Mouse (Mus musculus) monocyte, adult 2 months (primary cell): Measurements from ENCODE around the gene Rab33b.

ENCODE experiments used
- DNase-seq, 2 experiments: peaks; one replicate each; pipeline ENCODE4 v3.0.0; 2022; ENCODE audit warnings: low spot score in 2 of 2, low read depth in 1 of 2

Rab33b gene

DNA sequence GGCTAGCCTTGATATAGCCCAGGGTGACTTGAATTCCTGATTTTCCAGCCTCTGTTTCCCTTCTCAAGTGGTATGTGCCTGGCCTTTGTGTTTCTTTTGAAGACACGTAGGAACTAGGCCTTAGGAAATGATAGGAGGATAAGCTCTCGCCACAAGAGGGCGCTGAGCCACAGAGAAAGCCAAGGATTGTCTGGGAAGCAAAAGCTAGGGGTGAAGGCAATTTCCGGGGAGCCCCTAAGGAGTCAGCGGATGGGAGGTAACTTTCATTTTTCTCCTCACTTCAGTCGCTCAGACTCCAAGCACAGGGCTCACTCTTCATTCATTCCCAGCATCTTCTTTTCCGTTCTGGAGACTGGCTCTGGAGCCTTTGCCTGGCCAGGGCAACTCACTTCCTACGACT is 27.2 kb downstream of the Rab33b start:
- peak; percentile 16 to 42 for DNase-seq

DNA sequence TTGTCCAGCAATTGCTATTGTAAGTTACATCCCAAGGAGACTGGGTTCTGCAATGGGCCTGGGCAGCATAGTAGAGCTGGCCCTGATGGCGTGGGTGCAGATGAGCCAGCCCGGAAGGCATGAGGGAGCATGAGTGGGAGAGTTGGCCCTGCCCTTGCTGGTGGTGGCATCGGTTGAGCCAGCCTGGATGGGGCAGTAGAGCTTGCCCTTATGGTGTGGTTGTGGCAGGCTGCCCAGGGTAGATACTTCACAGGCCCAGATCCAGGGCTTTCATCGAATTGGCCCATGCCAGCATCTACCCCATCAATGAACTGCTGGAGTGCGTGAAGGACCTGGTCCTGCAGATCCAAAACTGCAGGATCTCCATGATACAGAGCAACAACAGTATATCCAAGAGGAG is 28.3 kb downstream of the Rab33b start:
- DNase-seq: no peak

DNA sequence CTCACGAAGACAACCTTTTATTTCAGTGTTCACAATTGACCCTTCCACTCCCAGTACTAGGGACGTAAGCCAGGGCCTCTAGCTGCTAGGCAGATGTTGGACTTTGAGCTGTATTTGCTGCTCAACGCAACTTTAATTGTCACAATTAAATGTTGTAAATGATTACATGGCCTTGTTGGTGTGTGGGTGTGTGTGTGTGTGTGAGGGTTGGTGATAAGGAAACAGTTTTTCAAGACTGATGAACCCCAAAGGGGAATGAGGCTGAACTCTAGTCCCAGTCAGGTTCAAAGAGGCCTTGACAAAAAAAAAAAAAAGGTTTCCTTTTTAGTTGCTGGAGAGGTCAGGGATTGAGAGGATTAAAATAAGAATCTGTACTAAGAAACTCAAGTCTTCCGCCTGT is 33.7 kb downstream of the Rab33b start:
- DNase-seq: no peak

DNA sequence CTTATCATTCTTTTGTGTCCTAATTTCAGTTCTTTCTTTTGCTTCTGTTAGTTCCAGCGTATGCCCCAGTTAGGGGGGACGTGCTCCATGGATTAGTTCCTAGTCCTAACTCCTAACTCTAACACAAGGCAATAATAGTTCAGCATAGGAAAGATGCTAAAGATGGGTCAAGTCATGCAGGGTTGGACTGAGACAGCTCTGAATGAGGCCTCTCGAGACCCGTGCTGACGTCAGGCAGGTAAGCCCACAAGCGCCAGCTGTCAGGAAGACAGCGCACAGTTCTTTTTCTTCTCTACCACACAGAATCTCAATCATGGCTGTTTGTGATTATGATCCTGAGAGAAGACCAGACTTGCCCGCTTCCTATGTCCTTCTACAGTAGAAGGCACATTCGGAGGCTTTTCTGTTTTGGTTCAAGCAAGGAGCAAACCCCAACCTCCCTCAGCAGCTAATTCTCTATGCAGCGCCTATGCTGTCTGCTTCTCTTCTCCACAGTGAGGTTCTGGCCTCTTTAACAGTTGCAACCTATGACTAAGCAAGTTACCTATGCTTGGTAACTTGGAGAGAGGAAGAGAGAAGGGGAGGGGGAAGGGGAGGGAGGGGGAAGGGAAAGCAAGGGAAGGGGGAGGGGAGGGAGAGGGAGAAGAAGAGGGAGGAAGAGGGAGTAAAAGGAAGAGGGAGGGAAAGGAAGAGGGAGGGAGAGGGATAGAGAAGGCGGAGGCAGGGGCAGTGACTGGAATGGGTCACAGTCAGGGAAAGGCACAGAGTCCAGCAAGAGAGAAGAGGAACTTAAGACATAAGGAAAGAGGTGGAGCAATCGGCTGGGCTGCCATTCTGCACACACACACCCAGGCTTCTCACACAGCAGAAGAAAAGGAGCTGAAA is 34.4 kb downstream of the Rab33b start:
- DNase-seq: peak; percentile 15 to 26

DNA sequence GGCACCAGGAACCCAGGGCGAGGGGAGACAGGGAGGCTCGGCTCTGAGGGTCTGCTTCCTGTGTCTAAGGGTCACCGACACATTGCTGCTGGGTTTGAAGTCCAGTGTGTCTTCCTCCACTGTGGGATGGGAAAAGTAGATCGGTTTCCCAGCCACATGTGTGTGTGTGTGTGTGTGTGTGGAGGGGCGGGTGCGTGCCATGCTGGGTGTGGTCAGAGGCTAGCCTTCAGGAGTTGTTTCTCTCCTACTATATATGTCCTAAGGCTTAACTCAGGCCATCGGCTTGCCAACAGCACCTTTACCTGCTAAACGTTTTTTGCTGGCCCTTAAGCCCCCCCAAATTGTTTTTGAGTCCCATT is 35.0 kb downstream of the Rab33b start:
- DNase-seq: no peak

DNA sequence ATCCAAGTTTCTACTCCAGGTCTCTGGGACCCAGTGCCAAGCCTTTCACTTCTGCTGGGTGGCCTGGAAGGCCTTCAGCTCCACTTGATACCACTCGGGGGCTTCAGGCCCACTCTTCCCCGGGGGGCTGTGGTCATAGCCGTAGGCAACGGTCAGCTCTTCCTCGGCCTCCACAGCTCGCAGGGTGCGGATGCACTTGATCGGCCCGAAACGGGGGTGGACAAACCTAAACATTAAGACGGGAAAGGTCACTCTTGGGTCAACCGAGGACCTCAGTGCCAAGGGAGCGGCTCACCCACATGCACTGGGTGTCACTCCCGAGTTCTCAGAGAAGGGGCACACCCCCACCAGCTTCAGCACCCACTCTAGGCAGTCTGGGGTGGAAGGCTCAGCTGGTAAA is 37.5 kb downstream of the Rab33b start:
- DNase-seq: no peak

DNA sequence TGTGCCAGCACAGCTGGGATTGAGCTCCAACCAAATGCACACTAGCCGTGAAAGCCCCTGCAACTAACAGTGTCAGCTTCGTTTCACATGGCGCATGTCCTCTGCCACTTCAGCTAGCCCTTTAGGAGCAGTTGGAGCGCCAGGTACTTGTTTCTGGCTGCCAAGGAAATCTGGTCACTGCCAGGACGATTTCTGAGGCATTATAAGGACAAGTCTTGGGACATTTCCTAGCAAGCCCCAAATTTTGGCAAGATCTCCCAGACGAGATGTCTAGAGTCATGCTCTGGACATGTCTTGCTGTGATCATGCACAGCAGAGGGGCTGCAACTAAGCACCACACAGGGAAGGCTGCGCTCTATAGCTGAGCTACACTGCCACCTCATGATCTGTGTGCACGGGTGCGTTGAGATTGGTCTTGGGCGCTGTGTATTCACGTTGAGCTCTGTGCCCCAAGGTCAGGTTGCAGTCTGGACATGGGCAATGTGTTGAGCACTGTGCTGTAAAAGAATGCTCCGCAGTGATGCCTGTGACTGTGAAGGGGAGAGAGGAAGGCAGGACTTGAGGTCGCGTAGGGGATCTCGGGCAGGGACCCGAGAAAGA is 41.6 kb downstream of the Rab33b start:
- DNase-seq: no peak

DNA sequence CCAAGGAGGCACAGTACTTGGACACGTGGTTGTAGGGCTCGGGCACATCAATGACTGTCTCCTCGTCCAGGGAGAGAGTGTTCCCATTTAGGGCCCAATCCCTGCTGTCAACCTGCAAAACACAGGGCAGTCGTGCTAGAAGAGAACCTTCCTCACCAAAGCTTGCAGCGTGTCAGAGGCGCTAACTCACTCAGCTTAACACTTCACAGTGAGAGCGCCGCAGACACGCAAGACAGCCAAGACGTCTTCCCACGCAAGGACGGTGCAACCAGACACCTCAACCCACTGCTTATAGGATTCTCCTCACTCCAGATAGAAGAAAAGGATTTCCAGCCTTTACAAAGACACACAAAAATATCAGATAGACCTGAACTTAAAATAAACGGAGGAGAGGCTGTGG is 43.2 kb downstream of the Rab33b start:
- no peak for DNase-seq

DNA sequence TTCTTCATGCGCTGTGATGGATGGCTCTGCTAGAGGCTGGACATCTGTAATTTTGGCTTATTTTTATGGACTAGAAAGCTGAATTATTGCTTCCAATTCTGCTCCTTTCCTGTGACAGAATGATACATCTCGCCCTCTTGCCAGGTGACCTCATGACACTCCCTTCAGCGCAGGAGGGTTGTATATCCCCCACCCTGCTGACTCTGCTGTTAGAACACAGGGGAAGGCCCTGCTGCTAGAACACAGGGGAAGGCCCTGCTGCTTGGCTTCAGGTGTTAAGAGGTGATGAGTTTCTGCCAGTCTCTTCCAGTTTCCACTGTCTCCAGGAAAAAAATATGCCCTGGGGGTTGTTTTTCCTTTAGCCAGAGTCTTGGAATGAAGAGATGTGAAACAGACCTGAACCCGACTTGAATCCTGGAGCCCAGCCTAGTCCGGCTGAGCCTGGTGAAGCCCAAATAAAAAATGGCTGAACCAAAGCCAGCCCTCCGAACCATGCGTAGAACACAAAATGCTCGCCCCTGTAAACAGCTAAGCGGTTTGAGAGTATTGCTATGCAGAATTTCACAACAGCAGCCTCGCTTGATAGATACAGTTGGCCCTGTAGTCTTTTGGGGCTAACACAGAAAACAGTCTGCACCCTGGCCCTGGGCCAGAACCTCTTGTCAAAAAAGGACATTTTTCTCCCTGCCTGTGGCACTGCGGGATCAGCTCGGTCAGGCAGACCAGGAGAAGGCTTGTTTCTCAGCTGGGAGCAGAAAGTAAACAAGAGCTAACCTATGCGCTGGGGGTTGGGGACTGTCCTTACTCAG is 48.0 kb downstream of the Rab33b start:
- no peak for DNase-seq

DNA sequence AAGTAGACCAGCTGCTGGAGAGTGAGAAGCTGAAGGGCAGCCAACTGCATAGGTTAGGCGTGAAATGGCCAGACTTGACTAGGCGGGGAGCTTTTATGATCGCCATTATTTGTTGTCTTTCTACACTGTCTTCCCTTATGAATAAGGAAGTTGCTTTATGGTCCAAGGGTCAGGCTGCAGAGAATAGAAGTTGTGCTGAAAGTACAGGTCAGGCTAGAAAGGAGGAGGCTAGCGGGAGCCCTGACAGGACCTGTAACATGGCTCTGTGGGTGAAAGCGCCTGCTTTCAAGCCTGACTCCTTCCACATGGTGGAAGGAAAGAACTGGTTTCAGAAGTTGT is 48.5 kb downstream of the Rab33b start:
- DNase-seq: no peak

DNA sequence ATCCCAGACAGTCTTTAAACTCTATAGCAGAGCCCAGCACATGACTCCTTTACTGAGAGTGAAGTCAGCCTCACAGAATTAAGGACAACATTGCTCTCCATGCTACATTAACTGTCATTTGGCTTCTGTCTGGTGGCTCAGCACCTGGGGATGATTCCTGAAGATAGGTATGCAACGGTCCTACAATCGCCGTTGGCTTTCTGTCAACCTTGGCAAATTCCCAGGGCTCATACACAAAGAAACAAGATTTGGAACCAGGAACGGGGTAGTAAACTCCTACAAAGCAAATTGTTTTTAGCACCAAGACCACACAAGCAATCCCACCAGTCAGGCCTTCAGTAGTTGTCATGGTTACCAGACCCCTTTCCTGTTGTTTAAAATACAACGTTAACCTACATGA is 49.9 kb downstream of the Rab33b start:
- no peak for DNase-seq

DNA sequence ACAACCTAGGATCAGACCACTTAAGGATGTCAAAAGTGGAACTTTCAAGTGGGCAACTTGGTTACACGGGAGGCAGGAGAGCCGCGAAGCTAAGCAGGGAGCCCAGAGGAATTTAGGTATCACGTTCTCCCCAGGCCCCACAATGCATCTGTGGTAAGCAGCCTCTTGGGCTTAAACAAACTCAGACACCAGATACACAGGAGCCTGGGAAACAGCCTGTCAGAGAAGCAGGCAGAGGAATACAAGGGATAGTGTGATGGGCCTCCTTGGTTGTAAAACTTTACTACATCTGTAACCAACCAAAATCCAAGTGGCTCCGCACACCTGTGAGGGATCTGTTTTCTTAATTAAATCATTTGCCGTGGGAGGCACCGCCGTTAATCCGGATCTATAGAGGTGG is 50.3 kb downstream of the Rab33b start:
- DNase-seq: no peak

DNA sequence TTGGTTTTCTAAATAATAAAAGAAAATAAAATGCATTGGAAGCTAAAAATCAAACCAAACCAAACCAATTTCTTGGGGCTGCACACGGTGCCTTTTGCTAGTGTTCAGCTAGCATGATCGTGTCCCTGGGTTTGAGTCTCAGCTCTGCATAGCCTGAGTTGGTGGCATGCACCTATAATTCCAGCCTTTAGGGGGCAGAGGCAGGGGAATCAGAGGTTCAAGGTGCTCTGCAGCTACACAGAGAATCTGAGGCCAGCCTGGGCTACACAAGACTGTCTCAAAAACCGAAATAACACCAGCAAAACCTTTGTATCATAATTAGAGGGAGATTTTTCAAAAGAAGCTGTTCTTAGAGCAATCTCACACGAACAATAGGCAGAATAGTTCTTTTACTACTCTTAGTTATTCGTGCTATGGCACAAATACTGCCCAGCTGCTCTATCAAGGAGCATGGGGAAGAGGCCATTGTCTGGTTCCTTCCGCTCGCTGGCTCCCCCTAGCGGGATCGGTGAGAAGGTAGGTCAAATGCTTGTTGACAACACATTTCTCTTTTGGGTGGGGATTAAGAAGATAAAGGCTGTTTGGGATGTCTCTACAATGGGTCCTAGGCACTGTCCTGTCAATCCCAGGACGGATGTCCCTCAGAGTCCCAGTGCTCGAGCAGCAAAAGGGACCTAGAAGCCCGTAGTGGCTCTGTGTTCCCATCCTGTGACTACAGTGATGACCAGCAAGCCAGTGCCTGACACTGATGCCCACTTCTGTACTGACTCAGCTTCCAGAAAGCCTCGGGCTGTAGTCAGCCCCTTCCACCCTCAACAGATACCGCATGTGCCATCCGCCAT is 56.1 kb downstream of the Rab33b start:
- DNase-seq: peak in 1 of 2 experiments; percentile 61

DNA sequence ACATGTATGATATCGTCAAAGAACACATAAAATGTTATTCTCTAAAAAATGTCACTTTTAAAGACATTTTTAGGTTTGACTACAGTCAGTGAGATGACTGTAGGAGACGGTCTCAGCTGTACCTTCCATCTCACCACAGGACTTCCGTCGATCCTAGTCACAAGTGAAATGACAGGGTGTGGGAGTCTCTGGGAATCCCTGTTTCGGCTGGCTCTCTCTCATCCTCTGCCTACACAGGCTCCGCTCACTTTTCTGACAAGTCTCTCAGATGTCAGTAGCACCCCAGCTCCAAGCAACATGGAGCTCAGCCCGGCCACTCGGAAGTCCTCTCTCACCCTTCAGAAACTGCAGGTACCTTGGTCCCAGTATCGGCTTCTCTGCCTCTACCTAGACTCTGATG is 56.9 kb downstream of the Rab33b start:
- no peak for DNase-seq

DNA sequence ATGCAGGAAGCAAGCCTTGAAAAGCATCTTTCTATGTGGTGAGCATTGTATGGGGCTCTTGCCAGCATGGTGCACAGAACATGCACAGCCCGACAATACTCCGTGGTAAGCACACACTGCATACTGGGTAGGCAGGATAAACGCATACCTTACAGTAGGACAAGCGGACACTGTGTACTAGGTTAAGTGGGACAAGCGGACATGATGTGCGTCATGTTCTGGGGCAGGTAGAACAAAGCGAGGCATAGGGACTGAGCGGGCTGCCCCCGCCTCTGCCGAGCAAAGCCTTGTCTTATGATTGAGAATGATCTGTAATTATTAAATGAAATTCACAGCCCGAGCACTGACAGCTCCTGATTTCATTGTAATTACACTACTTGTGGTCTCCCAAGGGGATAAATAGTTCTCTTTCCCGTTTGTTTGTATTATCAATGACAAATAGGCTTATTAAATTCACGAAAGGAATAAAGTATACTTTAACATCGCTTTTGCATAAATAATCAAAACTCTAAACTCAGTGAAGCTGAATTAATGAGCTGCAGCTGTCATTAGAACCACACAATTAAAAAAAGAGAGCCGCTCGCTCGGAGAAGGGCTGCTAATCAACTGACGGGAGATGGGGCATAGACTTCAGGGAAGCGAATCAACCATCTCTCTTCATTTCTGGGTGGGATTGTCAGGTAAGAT is 60.9 kb downstream of the Rab33b start:
- no peak for DNase-seq
